Mouse (Mus musculus): ENCODE measurements around the gene Ybx3.
A peak's percentile ranks its signal among the peaks of the same experiment; 100 is the strongest.

- TF ChIP-seq CTCF (IDR thresholded peaks at IDR 0.05; ENCODE audit: low read depth) (peak; percentile 35), EP300 (optimal IDR thresholded peaks at IDR 0.05) (no peak)
These were observed 25.1 kb downstream of the Ybx3 start for GRCm38 (mm10) chr6:131362987-131363765.

Measured in stomach, postnatal 0 days (tissue).